Mouse (Mus musculus): ENCODE results near the gene Gjb4. TPM values are rescaled to one million over a fixed set of nuclear protein-coding genes. Genes with fewer than 3 reads are reported as not detected.

The Gjb4 gene
- polyA plus RNA-seq, 1 experiment from 2014 or later, result not detected

Other genes starting within 250 kb of the Gjb4 start
- gene Tmem35b, start 230.4 kb downstream of the Gjb4 start, polyA plus RNA-seq (2015; fragmentation: Nextera tagmentation; extraction: Ambion mirVana), result 17.4 and 17.6 TPM in 2 replicates
- gene Dlgap3, start 184.9 kb downstream of the Gjb4 start, polyA plus RNA-seq (2015; fragmentation: Nextera tagmentation; extraction: Ambion mirVana), result 24.9 and 32.0 TPM in 2 replicates
- 53.7 and 56.6 TPM in 2 replicates for gene Smim12, start 110.3 kb downstream of the Gjb4 start, polyA plus RNA-seq (2015; fragmentation: Nextera tagmentation; extraction: Ambion mirVana)
- gene Gja4, start 40.0 kb downstream of the Gjb4 start, polyA plus RNA-seq (2015; fragmentation: Nextera tagmentation; extraction: Ambion mirVana), result 20.9 and 23.2 TPM in 2 replicates
- 0.14 and 0.18 TPM in 2 replicates for gene Gjb3, start 23.2 kb downstream of the Gjb4 start, polyA plus RNA-seq (2015; fragmentation: Nextera tagmentation; extraction: Ambion mirVana)
- gene Gjb5, start 4.1 kb upstream of the Gjb4 start, polyA plus RNA-seq (2015; fragmentation: Nextera tagmentation; extraction: Ambion mirVana), result 0.12 and 0.24 TPM in 2 replicates